Mouse (Mus musculus): Measurements from ENCODE around the gene Arid3c.

GRCm38 (mm10) chr4:41755338-41756305, 24.7 kb upstream of the Arid3c start, which contains the start of gene Sigmar1:
- TF ChIP-seq CTCF (IDR thresholded peaks at IDR 0.05; ENCODE audit: low read depth) (peak; percentile 89), EP300 (IDR thresholded peaks at IDR 0.05; ENCODE audit: low read depth) (peak; percentile 17; the same call in 1 of the 2 replicates)

All from heart, postnatal 0 days (tissue).